Mouse (Mus musculus) heart, adult 2 months (tissue): ENCODE results near the gene Cyp4f16. TPM values are rescaled to one million over a fixed set of nuclear protein-coding genes. Genes with fewer than 3 reads are reported as not detected.
"Not testable (repeated sequence)": the region's sequence is repeated elsewhere in the genome, so short reads cannot be mapped to it uniquely, and the experiment has no call there.

Source experiments
- DNase-seq, 2 experiments: peaks; one replicate each; pipeline ENCODE4 v3.0.0; 2021
- H3K27ac ChIP-seq: fragments of 200-600 bp; 2 replicates; pipeline ENCODE4 v1.8.1; 2022
- H3K27me3 ChIP-seq: fragments of 200-500 bp; 2 replicates; pipeline ENCODE4 v1.6.1; 2012; ENCODE audit warnings: mild to moderate bottlenecking, low read length, inconsistent platforms, mixed read lengths; ENCODE audit not compliant: control insufficient read depth, insufficient read depth
- H3K36me3 ChIP-seq: fragments of 200-500 bp; 2 replicates; pipeline ENCODE4 v1.6.1; 2012; ENCODE audit warnings: low read length, inconsistent platforms; ENCODE audit not compliant: control insufficient read depth, insufficient read depth
- H3K4me1 ChIP-seq: fragments of 200-500 bp; 2 replicates; pipeline ENCODE4 v1.6.1; 2011; ENCODE audit warnings: low read length; ENCODE audit not compliant: control insufficient read depth, insufficient read depth
- H3K4me3 ChIP-seq: fragments of 200-600 bp; 2 replicates; pipeline ENCODE4 v1.8.1; 2022
- H3K79me2 ChIP-seq: fragments of 200-500 bp; replicated peaks from 2 replicates; pipeline ENCODE4 v1.6.1; 2012; ENCODE audit warnings: mild to moderate bottlenecking, inconsistent platforms, low read length, moderate library complexity, mixed read lengths; ENCODE audit not compliant: control insufficient read depth, insufficient read depth
- H3K9ac ChIP-seq: fragments of 200-500 bp; 2 replicates; pipeline ENCODE4 v1.6.1; 2012; ENCODE audit warnings: low read depth, mild to moderate bottlenecking, control low read depth, inconsistent platforms, low read length, mixed read lengths
- CTCF ChIP-seq: fragments of 200-600 bp; IDR thresholded peaks from 2 replicates; pipeline ENCODE4 v1.8.1; 2022; ENCODE audit warnings: antibody characterized with exemption, mild to moderate bottlenecking, moderate library complexity
- EP300 ChIP-seq: fragments of 200-500 bp; IDR thresholded peaks from 2 replicates; pipeline ENCODE4 v1.6.1; 2011; ENCODE audit warnings: low read depth, low read length, control low read depth; ENCODE audit not compliant: insufficient read depth
- POLR2A ChIP-seq: fragments of 200-500 bp; IDR thresholded peaks from 2 replicates; pipeline ENCODE4 v1.6.1; 2011; ENCODE audit warnings: mild to moderate bottlenecking, low read depth, low read length, control low read depth; ENCODE audit not compliant: insufficient read depth
- WGBS: fragments of 180-500 bp; shearing (Covaris S2); methylation state at CpG from one replicate; pipeline ENCODE4 v1.1.7; 2018; 5-methylcytosine and 5-hydroxymethylcytosine counted together
- intact Hi-C: fragments of 180-260 bp; cut with DNase I; formaldehyde crosslinking; loops from one replicate; pipeline ENCODE4 v1.15.1; 2025
- polyA plus RNA-seq: library from polyadenylated mRNA; depleted of rRNA; stranded (reverse); fragments of >200 nt; gene quantifications from 2 replicates; pipeline ENCODE4 v1.2.3, GENCODE M21; 2012
- total RNA-seq, 2 experiments: library from RNA; stranded (reverse); gene quantifications; 2 replicates each; pipeline ENCODE4 v1.2.3; 2021

Gene Cyp4f16
- total and polyA plus RNA-seq, 3 experiments = 4.5 to 10.5 (median 4.7) TPM

DNA sequence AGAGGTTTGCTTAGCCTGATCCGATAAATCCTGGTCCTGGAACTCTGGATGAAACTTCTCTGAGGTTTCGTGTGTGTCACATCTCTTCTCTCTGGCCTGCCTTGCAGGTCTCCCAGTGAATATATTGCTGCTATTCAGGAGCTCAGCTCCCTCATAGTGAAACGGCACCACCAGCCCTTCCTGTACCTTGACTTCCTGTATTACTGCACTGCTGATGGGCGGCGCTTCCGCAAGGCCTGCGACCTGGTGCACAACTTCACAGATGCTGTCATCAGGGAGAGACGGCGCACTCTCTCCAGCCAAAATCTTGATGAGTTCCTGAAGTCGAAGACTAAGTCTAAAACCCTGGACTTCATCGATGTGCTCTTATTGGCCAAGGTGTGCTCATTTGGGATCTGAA is 12.5 kb upstream of the Cyp4f16 start:
- intact Hi-C loops = no loop called here
- no peak overlapping the region for H3K27ac ChIP-seq
- H3K4me3 ChIP-seq = no peak overlapping the region
- WGBS = 63% methylated on average over 11 of the region's 11 CpGs
- H3K79me2 ChIP-seq = no peaks in the 10 kb centered on the region
- no peak for DNase-seq
- no peaks in the 10 kb centered on the region for H3K27me3 ChIP-seq
- H3K4me1 ChIP-seq = no peaks in the 10 kb centered on the region
- no peak for TF ChIP-seq POLR2A
- no peak for TF ChIP-seq CTCF
- no peak for TF ChIP-seq EP300
- no peak overlapping the region for H3K9ac ChIP-seq
- no peaks in the 10 kb centered on the region for H3K36me3 ChIP-seq

DNA sequence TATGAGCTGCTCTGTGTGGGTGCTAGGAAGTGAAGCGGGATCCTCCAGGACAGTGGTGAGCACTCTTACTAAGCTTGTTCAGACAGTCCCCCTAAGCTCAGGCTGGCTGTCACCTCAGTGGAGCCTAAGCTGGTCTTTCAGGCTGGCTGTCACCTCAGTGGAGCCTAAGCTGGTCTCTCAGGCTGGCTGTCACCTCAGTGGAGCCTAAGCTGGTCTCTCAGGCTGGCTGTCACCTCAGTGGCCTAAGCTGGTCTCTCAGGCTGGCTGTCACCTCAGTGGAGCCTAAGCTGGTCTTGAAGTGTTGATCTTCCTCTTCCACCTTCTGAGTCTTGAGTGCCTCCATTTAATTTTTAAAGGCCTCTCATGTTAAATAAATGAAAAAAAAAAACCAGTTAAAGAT is 10.0 kb upstream of the Cyp4f16 start:
- H3K4me3 ChIP-seq, H3K9ac ChIP-seq, H3K27ac ChIP-seq, H3K79me2 ChIP-seq, DNase-seq, H3K4me1 ChIP-seq, H3K27me3 ChIP-seq, H3K36me3 ChIP-seq, intact Hi-C loops: not testable (repeated sequence)
- 91% methylated on average over 1 of the region's 1 CpGs for WGBS

DNA sequence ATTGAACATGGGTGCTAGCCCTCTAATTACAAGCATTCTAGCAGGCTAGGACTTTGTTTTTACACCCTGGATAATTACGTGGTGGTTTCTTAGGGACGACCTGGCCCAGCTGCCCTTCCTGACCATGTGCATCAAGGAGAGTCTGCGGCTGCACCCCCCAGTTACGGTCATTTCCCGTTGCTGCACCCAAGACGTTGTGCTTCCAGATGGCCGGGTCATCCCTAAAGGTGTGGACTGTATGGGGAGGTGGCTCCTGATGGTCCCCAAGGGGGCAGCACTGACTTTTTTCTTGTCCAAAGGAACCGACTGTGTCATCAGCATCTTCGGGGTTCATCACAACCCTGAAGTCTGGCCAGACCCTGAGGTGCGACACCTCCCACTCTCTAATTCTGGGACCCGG is 8.6 kb upstream of the Cyp4f16 start:
- no peaks in the 10 kb centered on the region for H3K79me2 ChIP-seq
- DNase-seq = no peak
- H3K27ac ChIP-seq = no peak overlapping the region
- no peaks in the 10 kb centered on the region for H3K36me3 ChIP-seq
- no peaks in the 10 kb centered on the region for H3K4me1 ChIP-seq
- no peaks in the 10 kb centered on the region for H3K27me3 ChIP-seq
- H3K4me3 ChIP-seq = no peak overlapping the region
- WGBS = 86% methylated on average over 11 of the region's 11 CpGs
- TF ChIP-seq POLR2A (no peak), CTCF (no peak)
- no peak overlapping the region for H3K9ac ChIP-seq
- intact Hi-C loops = loop anchor here (1.0 kb wide), 1 partner anchor 153 kb away; no protein-coding TSS in a partner anchor

- 20% methylated on average over 26 of the region's 26 CpGs for WGBS
- Histone ChIP-seq H3K27me3 (no peaks in the 10 kb centered on the region), H3K27ac (no peak overlapping the region), H3K36me3 (no peaks in the 10 kb centered on the region), H3K79me2 (no peaks in the 10 kb centered on the region), H3K4me3 (peak overlapping the region; percentile 36), H3K4me1 (peaks cover 1% of the 10 kb centered on the region), H3K9ac (peak overlapping the region; percentile 45)
- TF ChIP-seq EP300 = 0 out of 2 replicates have a peak, but pooled peaks have one; percentile 61
- peak; percentile 87 for TF ChIP-seq CTCF
- TF ChIP-seq POLR2A = peak; percentile 36; the same call in 1 of the 2 replicates
- intact Hi-C loops = loop anchor here (1.0 kb wide), 1 partner anchor 152 kb away; no protein-coding TSS in a partner anchor
- DNase-seq = peak; percentile 85 to 87
These were observed 7.7 kb upstream of the Cyp4f16 start for GRCm38 (mm10) chr17:32528408-32529337.

GRCm38 (mm10) chr17:32532356-32532755 is 4.0 kb upstream of the Cyp4f16 start:
- H3K27me3 ChIP-seq, H3K79me2 ChIP-seq, DNase-seq, H3K36me3 ChIP-seq, H3K9ac ChIP-seq, H3K4me1 ChIP-seq, H3K27ac ChIP-seq, H3K4me3 ChIP-seq: not testable (repeated sequence)
- intact Hi-C loops = loop anchor here (10.0 kb wide), 1 partner anchor 412 kb away; the partner anchor contains the start of gene Cyp4f13
- WGBS = 67% methylated on average over 4 of the region's 4 CpGs

- Histone ChIP-seq H3K27me3 (no peaks in the 10 kb centered on the region), H3K4me1 (peaks cover 7% of the 10 kb centered on the region), H3K9ac (no peak overlapping the region), H3K36me3 (peaks cover 6% of the 10 kb centered on the region; the same call in 1 of the 2 replicates), H3K79me2 (no peaks in the 10 kb centered on the region), H3K27ac (no peak overlapping the region), H3K4me3 (no peak overlapping the region)
- intact Hi-C loops = loop anchor here (10.0 kb wide), 1 partner anchor 411 kb away; the partner anchor contains the start of gene Cyp4f13
- peak in 1 of 2 experiments; percentile 22 for DNase-seq
- TF ChIP-seq EP300 (0 out of 2 replicates have a peak, but pooled peaks have one; percentile 13), CTCF (no peak)
- WGBS = 47% methylated on average over 6 of the region's 6 CpGs
These were observed 2.3 kb upstream of the Cyp4f16 start for GRCm38 (mm10) chr17:32534068-32534467.
